Mouse (Mus musculus) MEL (cell line): ENCODE measurements around the gene Cd52. TPM values are rescaled to one million over a fixed set of nuclear protein-coding genes. Genes with fewer than 3 reads are reported as not detected.

Source experiments
- DNase-seq: peaks from one replicate; pipeline ENCODE4 v3.0.0; 2011; ENCODE audit warnings: low read depth, low spot score
- H3K27ac ChIP-seq: 2 replicates; pipeline ENCODE4 v1.5.1; 2012; ENCODE audit warnings: low read depth, mild to moderate bottlenecking, control low read depth, low read length, moderate library complexity; ENCODE audit not compliant: control insufficient read depth
- H3K27me3 ChIP-seq, 2 experiments: fragments of 150-350 bp in 1 of 2; sonication (generic) in 1 of 2; 2 replicates each; pipeline ENCODE4 v1.6.1; 2012; ENCODE audit warnings: low read length in 2 of 2, mild to moderate bottlenecking in 2 of 2, improper control_type of control experiment in 1 of 2, moderate library complexity in 1 of 2; ENCODE audit not compliant: insufficient read depth in 2 of 2, control insufficient read depth in 1 of 2
- H3K36me3 ChIP-seq, 2 experiments: 2 replicates each; pipeline ENCODE4 v1.6.1; 2012 to 2014; ENCODE audit warnings: low read length in 2 of 2, improper control_type of control experiment in 1 of 2, inconsistent platforms in 1 of 2, mild to moderate bottlenecking in 1 of 2; ENCODE audit not compliant: insufficient read depth in 2 of 2, control insufficient read depth in 1 of 2
- H3K4me1 ChIP-seq, 2 experiments: fragments of 150-350 bp in 1 of 2; sonication (generic) in 1 of 2; 2 replicates each; pipeline ENCODE4 v1.6.1; 2012; ENCODE audit warnings: low read length in 2 of 2, improper control_type of control experiment in 1 of 2, mild to moderate bottlenecking in 1 of 2; ENCODE audit not compliant: insufficient read depth in 2 of 2, control insufficient read depth in 1 of 2
- H3K4me3 ChIP-seq, 2 experiments: fragments of 150-350 bp in 1 of 2; sonication (generic) in 1 of 2; 2 replicates each; pipeline ENCODE4 v1.5.1; 2012; ENCODE audit warnings: low read depth in 2 of 2, low read length in 2 of 2, mild to moderate bottlenecking in 2 of 2, moderate library complexity in 2 of 2, control low read depth in 1 of 2, improper control_type of control experiment in 1 of 2; ENCODE audit not compliant: control insufficient read depth in 1 of 2, insufficient read depth in 1 of 2
- H3K79me2 ChIP-seq: 2 replicates; pipeline ENCODE4 v1.6.1; 2012; ENCODE audit warnings: mild to moderate bottlenecking, low read length, moderate library complexity; ENCODE audit not compliant: control insufficient read depth, poor library complexity, insufficient read depth
- H3K9ac ChIP-seq: 2 replicates; pipeline ENCODE4 v1.6.1; 2012; ENCODE audit warnings: low read depth, mild to moderate bottlenecking, control low read depth, low read length, moderate library complexity; ENCODE audit not compliant: control insufficient read depth, poor library complexity, severe bottlenecking
- H3K9me3 ChIP-seq: fragments of 150-350 bp; sonication (generic); replicated peaks from 2 replicates; pipeline ENCODE4 v1.6.1; 2012; ENCODE audit warnings: mild to moderate bottlenecking, low read length, improper control_type of control experiment, moderate library complexity; ENCODE audit not compliant: insufficient read depth
- CTCF ChIP-seq, 3 experiments: IDR thresholded peaks in 2 of 3; conservative IDR thresholded peaks in 1 of 3; 2 replicates each; pipeline ENCODE4 v1.5.1; 2011 to 2012; ENCODE audit warnings: low read length in 3 of 3, low read depth in 2 of 3, mild to moderate bottlenecking in 2 of 3, improper control_type of control experiment in 1 of 3, inconsistent platforms in 1 of 3, mixed read lengths in 1 of 3, moderate library complexity in 1 of 3; ENCODE audit not compliant: control insufficient read depth in 1 of 3, insufficient read depth in 1 of 3, poor library complexity in 1 of 3, severe bottlenecking in 1 of 3
- E2F4 ChIP-seq: IDR thresholded peaks from 2 replicates; pipeline ENCODE4 v1.6.1; 2011; ENCODE audit warnings: low read depth, low read length, improper control_type of control experiment, borderline replicate concordance
- ETS1 ChIP-seq: IDR thresholded peaks from 2 replicates; pipeline ENCODE4 v1.6.1; 2012; ENCODE audit warnings: low read depth, mild to moderate bottlenecking, inconsistent platforms, low read length, improper control_type of control experiment, moderate library complexity
- HCFC1 ChIP-seq: IDR thresholded peaks from 2 replicates; pipeline ENCODE4 v1.6.1; 2012; ENCODE audit warnings: low read depth, mild to moderate bottlenecking, inconsistent platforms, low read length, improper control_type of control experiment, moderate library complexity
- KAT2A ChIP-seq: conservative IDR thresholded peaks from 2 replicates; pipeline ENCODE4 v1.6.1; 2012; ENCODE audit warnings: low read depth, low read length, improper control_type of control experiment, inconsistent platforms
- MEF2A ChIP-seq: IDR thresholded peaks from 2 replicates; pipeline ENCODE4 v1.6.1; 2014; ENCODE audit warnings: low read depth, mild to moderate bottlenecking, inconsistent platforms, low read length, improper control_type of control experiment; ENCODE audit not compliant: poor library complexity, insufficient replicate concordance, severe bottlenecking; ENCODE audit errors: extremely low read depth
- MXI1 ChIP-seq: IDR thresholded peaks from 2 replicates; pipeline ENCODE4 v1.6.1; 2011; ENCODE audit warnings: mild to moderate bottlenecking, low read depth, low read length, improper control_type of control experiment
- MYC ChIP-seq: IDR thresholded peaks from 2 replicates; pipeline ENCODE4 v1.6.1; 2011; ENCODE audit warnings: low read depth, mild to moderate bottlenecking, low read length, improper control_type of control experiment, moderate library complexity
- NELFE ChIP-seq: IDR thresholded peaks from 2 replicates; pipeline ENCODE4 v1.6.1; 2011; ENCODE audit warnings: low read depth, low read length, improper control_type of control experiment
- NRF1 ChIP-seq: IDR thresholded peaks from 2 replicates; pipeline ENCODE4 v1.6.1; 2014; ENCODE audit warnings: low read depth, mild to moderate bottlenecking, inconsistent platforms, low read length, improper control_type of control experiment, moderate library complexity; ENCODE audit not compliant: poor library complexity, insufficient read depth, severe bottlenecking
- POLR2A ChIP-seq, 2 experiments: IDR thresholded peaks; 2 replicates each; pipeline ENCODE4 v1.6.1; 2011 to 2012; ENCODE audit warnings: low read length in 2 of 2, mild to moderate bottlenecking in 2 of 2, control low read depth in 1 of 2, improper control_type of control experiment in 1 of 2, low read depth in 1 of 2, moderate library complexity in 1 of 2; ENCODE audit not compliant: control insufficient read depth in 1 of 2, insufficient read depth in 1 of 2, poor library complexity in 1 of 2
- RAD21 ChIP-seq: IDR thresholded peaks from 2 replicates; pipeline ENCODE4 v1.6.1; 2011; ENCODE audit warnings: mild to moderate bottlenecking, low read depth, low read length, improper control_type of control experiment
- RCOR1 ChIP-seq: IDR thresholded peaks from 2 replicates; pipeline ENCODE4 v1.6.1; 2012; ENCODE audit warnings: low read depth, mild to moderate bottlenecking, inconsistent platforms, low read length, improper control_type of control experiment
- SMC3 ChIP-seq: IDR thresholded peaks from 2 replicates; pipeline ENCODE4 v1.6.1; 2011; ENCODE audit warnings: low read depth, low read length, improper control_type of control experiment
- TAL1 ChIP-seq: IDR thresholded peaks from 2 replicates; pipeline ENCODE4 v1.6.1; 2012; ENCODE audit warnings: mild to moderate bottlenecking, inconsistent platforms, low read length, moderate library complexity, mixed read lengths
- UBTF ChIP-seq: IDR thresholded peaks from 2 replicates; pipeline ENCODE4 v1.6.1; 2012; ENCODE audit warnings: low read depth, mild to moderate bottlenecking, inconsistent platforms, low read length, improper control_type of control experiment, moderate library complexity, borderline replicate concordance; ENCODE audit not compliant: insufficient read depth
- USF1 ChIP-seq: IDR thresholded peaks from 2 replicates; pipeline ENCODE4 v1.6.1; 2014; ENCODE audit warnings: low read depth, mild to moderate bottlenecking, inconsistent platforms, low read length, improper control_type of control experiment, moderate library complexity
- ZKSCAN1 ChIP-seq: IDR thresholded peaks from 2 replicates; pipeline ENCODE4 v1.6.1; 2012; ENCODE audit warnings: low read depth, mild to moderate bottlenecking, inconsistent platforms, low read length, improper control_type of control experiment, moderate library complexity
- polyA plus RNA-seq, 2 experiments: library from polyadenylated mRNA; stranded (reverse) in 1 of 2; unstranded in 1 of 2; fragments of >175 nt in 1 of 2; fragments of >200 nt in 1 of 2; gene quantifications; 2 replicates each; pipeline versions ENCODE4 v1.2.1 to v1.2.4; 2012; ENCODE audit warnings: low replicate concordance in 2 of 2, low read depth in 1 of 2; ENCODE audit not compliant: insufficient read length in 2 of 2, insufficient read depth in 1 of 2, missing spikeins in 1 of 2
- total RNA-seq: library from RNA; depleted of rRNA; stranded (reverse); fragments of 300-350 nt; gene quantifications from 2 replicates; pipeline ENCODE4 v1.2.3, GENCODE M21; 2012

Cd52 gene
- total and polyA plus RNA-seq, 3 experiments, result 0.86 to 1.3 TPM; not detected in 1

GRCm38 (mm10) chr4:134090521-134091224 is 4.2 kb downstream of the Cd52 start:
- no peaks in the 10 kb centered on the region for H3K9me3 ChIP-seq
- no peaks in the 10 kb centered on the region for H3K79me2 ChIP-seq
- H3K4me3 ChIP-seq, result no peak overlapping the region
- H3K27me3 ChIP-seq, result no peaks in the 10 kb centered on the region
- H3K9ac ChIP-seq, result no peak overlapping the region
- H3K36me3 ChIP-seq, result peaks cover 0 to 5% of the 10 kb centered on the region in 2 experiments; a peak in 1 of 4 replicates
- no peak overlapping the region for H3K27ac ChIP-seq
- peaks cover 6 to 11% of the 10 kb centered on the region in 2 experiments; a peak in 3 of 4 replicates for H3K4me1 ChIP-seq
- TF ChIP-seq MEF2A, result no peak
- peak in 1 of 3 experiments; percentile 20; a peak in 2 of 6 replicates for TF ChIP-seq CTCF (IDR thresholded peaks at IDR 0.05 in 2 of 3, conservative IDR thresholded peaks at IDR 0.05 in 1 of 3; ENCODE audit: control insufficient read depth in 1 of 3, insufficient read depth in 1 of 3, low read depth in 2 of 3, low read length in 3 of 3, poor library complexity in 1 of 3, severe bottlenecking in 1 of 3)
- DNase-seq, result no peak

DNA sequence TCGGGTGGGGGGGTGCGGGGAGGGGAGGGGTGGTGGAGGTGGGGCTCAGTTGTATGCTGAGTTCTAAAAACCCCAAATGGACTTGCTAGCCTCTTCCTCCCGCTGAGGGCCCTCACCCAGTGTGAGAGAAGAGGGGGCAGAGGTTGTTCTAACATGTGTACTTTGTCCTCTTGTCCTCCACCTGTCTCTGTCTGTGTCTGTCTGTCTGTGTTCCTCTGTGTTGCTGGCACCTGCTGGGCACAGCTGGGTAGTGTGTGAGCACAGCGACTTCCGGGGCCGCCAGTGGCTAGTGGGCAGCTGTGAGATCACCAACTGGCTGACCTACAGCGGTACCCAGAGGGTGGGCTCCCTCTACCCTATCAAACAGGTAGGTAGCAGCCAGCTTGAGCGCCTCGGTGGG is 5.9 kb downstream of the Cd52 start:
- H3K27me3 ChIP-seq, result no peaks in the 10 kb centered on the region
- H3K4me1 ChIP-seq, result peaks cover 0 to 5% of the 10 kb centered on the region in 2 experiments; a peak in 1 of 4 replicates

DNA sequence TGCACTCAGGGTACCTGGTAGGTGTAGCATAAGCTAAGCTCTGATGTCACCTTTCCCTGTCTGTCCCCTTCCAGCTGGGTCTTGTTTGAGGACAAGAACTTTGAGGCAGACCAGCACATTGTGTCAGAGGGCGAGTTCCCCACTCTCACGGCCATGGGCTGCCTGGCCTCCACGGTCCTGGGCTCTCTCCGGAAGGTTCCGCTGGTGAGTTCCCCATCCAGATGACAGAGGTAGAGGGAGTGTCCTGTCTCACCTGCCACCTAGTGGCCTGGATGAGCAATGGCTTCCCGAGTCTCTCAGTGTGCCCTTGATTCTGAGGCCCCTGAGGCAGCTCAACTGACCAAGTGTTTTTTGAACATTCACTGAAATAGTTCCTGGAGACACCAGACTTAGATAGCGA is 7.5 kb downstream of the Cd52 start:
- no peaks in the 10 kb centered on the region for H3K9me3 ChIP-seq
- H3K36me3 ChIP-seq, result 0 out of 4 replicates have a peak, but pooled peaks cover 0 to under 1% of the 10 kb centered on the region in 2 experiments
- H3K79me2 ChIP-seq, result no peaks in the 10 kb centered on the region
- H3K27ac ChIP-seq, result no peak overlapping the region
- H3K4me1 ChIP-seq, result peaks cover 0 to 6% of the 10 kb centered on the region in 2 experiments; a peak in 1 of 4 replicates
- H3K4me3 ChIP-seq, result peak overlapping the region in 1 of 2 experiments; percentile 37; a peak in 2 of 4 replicates
- DNase-seq, result peak; percentile 67
- peak overlapping the region; percentile 50 for H3K9ac ChIP-seq
- TF ChIP-seq KAT2A (no peak), MXI1 (no peak), MEF2A (no peak), RCOR1 (no peak), MYC (no peak), HCFC1 (peak; percentile 49; the same call in 1 of the 2 replicates), ETS1 (no peak), SMC3 (peak; percentile 72), E2F4 (no peak), ZKSCAN1 (no peak), NRF1 (no peak), POLR2A (IDR thresholded peaks at IDR 0.05; ENCODE audit: control insufficient read depth in 1 of 2, insufficient read depth in 1 of 2, low read depth in 1 of 2, low read length in 2 of 2, poor library complexity in 1 of 2) (peak in 1 of 2 experiments; percentile 31; a peak in 1 of 4 replicates), RAD21 (peak; percentile 55), UBTF (no peak), TAL1 (no peak), CTCF (IDR thresholded peaks at IDR 0.05 in 2 of 3, conservative IDR thresholded peaks at IDR 0.05 in 1 of 3; ENCODE audit: control insufficient read depth in 1 of 3, insufficient read depth in 1 of 3, low read depth in 2 of 3, low read length in 3 of 3, poor library complexity in 1 of 3, severe bottlenecking in 1 of 3) (peak; percentile 72 to 85 (median 75); a peak in 5 of 6 replicates)
- H3K27me3 ChIP-seq, result no peaks in the 10 kb centered on the region

More for the DNA sequence above, 5.9 kb downstream of the Cd52 start:
- no peak overlapping the region for H3K9ac ChIP-seq
- no peak for DNase-seq
- TF ChIP-seq ETS1, result no peak
- TF ChIP-seq NRF1, result no peak
- TF ChIP-seq MXI1, result no peak
- no peak for TF ChIP-seq NELFE
- TF ChIP-seq USF1, result no peak
- H3K79me2 ChIP-seq, result no peaks in the 10 kb centered on the region
- H3K27ac ChIP-seq, result no peak overlapping the region
- no peaks in the 10 kb centered on the region for H3K9me3 ChIP-seq
- H3K36me3 ChIP-seq, result no peaks in the 10 kb centered on the region
- H3K4me3 ChIP-seq, result no peak overlapping the region
